Mouse (Mus musculus) cerebellum, adult 11-12 months (tissue): Measurements from ENCODE around the gene Olfr355.

Source experiments
- DNase-seq: peaks from one replicate; pipeline ENCODE4 v3.0.0; 2022

The Olfr355 gene

GRCm38 (mm10) chr2:36928797-36929196, at the start of gene Olfr355:
TSS of gene Olfr355 (minus strand) at chr2:36928897.
- DNase-seq: no peak

GRCm38 (mm10) chr2:36936821-36937220, 8.1 kb upstream of the Olfr355 start, which contains the start of gene Olfr356:
TSS of gene Olfr356 (plus strand) at chr2:36937121.
- DNase-seq: no peak

GRCm38 (mm10) chr2:36905380-36905779, 23.3 kb downstream of the Olfr355 start, which contains the start of gene Olfr354:
TSS of gene Olfr354 (plus strand) at chr2:36905680.
- DNase-seq: no peak

- no peak for DNase-seq
Measured at GRCm38 (mm10) chr2:36897114-36897513, 31.6 kb downstream of the Olfr355 start.

GRCm38 (mm10) chr2:36892836-36893235, 35.9 kb downstream of the Olfr355 start, which contains the start of gene Olfr353:
TSS of gene Olfr353 (minus strand) at chr2:36892936.
- DNase-seq: no peak
